Mouse (Mus musculus): Measurements from ENCODE around the gene Cers3. TPM values are rescaled to one million over a fixed set of nuclear protein-coding genes. Genes with fewer than 3 reads are reported as not detected.

Gene Cers3
- total and polyA plus RNA-seq, 3 experiments = 0.01 to 0.11 TPM; not detected in 1

- no peaks in the 10 kb centered on the region for H3K27me3 ChIP-seq (ENCODE audit: insufficient read depth, low read length)
Observed at GRCm38 (mm10) chr7:66858247-66859075, 115.2 kb downstream of the Cers3 start.

DNA sequence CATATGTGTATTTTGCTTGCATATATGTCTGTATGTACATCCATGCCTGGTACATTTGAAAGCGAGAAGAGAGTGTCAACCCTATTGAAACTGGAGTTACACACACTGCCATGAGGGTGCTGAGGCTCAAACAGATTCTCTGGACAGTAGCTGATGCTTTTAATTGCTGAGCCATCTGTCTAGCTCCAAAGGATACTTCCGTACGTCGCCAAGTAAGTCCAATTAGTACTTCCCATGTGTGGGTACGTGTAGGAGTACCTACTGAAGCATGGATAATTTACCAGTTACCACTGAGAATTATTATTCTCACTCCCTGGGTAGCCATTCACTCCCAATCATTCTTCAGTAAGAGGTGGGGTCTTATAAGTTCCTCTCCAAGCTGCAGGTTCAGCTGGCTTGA is 115.9 kb downstream of the Cers3 start:
- H3K4me3 ChIP-seq (ENCODE audit: low read depth, low read length) = no peak overlapping the region
- DNase-seq (ENCODE audit: low spot score) = no peak
- no peaks in the 10 kb centered on the region for H3K9me3 ChIP-seq (replicated peaks)
- no peaks in the 10 kb centered on the region for H3K36me3 ChIP-seq (replicated peaks)
- TF ChIP-seq POLR2AphosphoS5 (IDR thresholded peaks at IDR 0.05; ENCODE audit: insufficient replicate concordance, low read depth, low read length) = no peak
- TF ChIP-seq GATA1 (IDR thresholded peaks at IDR 0.05; ENCODE audit: borderline replicate concordance, low read length) = no peak
- no peak for TF ChIP-seq CTCF (IDR thresholded peaks at IDR 0.05; ENCODE audit: low read depth, low read length)
- no peak for TF ChIP-seq GATA2 (IDR thresholded peaks at IDR 0.05; ENCODE audit: borderline replicate concordance, low read depth, low read length)
- ATAC-seq (ENCODE audit: extremely low read depth, insufficient number of reproducible peaks, low FRiP score, poor library complexity, severe bottlenecking) = no peak
- no peaks in the 10 kb centered on the region for H3K4me1 ChIP-seq (ENCODE audit: insufficient read depth, low read depth, low read length)
- H3K27me3 ChIP-seq (ENCODE audit: insufficient read depth, low read length) = no peaks in the 10 kb centered on the region

More at GRCm38 (mm10) chr7:66858247-66859075, 115.2 kb downstream of the Cers3 start:
- H3K9me3 ChIP-seq (replicated peaks) = peaks cover 3% of the 10 kb centered on the region; the same call in 1 of the 2 replicates
- TF ChIP-seq GATA1 (IDR thresholded peaks at IDR 0.05; ENCODE audit: borderline replicate concordance, low read length) = no peak
- no peak for TF ChIP-seq CTCF (IDR thresholded peaks at IDR 0.05; ENCODE audit: low read depth, low read length)
- TF ChIP-seq TAL1 (conservative IDR thresholded peaks at IDR 0.05; ENCODE audit: low read depth, low read length) = no peak
- TF ChIP-seq GATA2 (IDR thresholded peaks at IDR 0.05; ENCODE audit: borderline replicate concordance, low read depth, low read length) = no peak
- TF ChIP-seq POLR2AphosphoS5 (IDR thresholded peaks at IDR 0.05; ENCODE audit: insufficient replicate concordance, low read depth, low read length) = no peak
- H3K36me3 ChIP-seq (replicated peaks) = no peaks in the 10 kb centered on the region
- DNase-seq (ENCODE audit: low spot score) (no peak), ATAC-seq (ENCODE audit: extremely low read depth, insufficient number of reproducible peaks, low FRiP score, poor library complexity, severe bottlenecking) (no peak)
- no peak overlapping the region for H3K4me3 ChIP-seq (ENCODE audit: low read depth, low read length)
- no peaks in the 10 kb centered on the region for H3K4me1 ChIP-seq (ENCODE audit: insufficient read depth, low read depth, low read length)

DNA sequence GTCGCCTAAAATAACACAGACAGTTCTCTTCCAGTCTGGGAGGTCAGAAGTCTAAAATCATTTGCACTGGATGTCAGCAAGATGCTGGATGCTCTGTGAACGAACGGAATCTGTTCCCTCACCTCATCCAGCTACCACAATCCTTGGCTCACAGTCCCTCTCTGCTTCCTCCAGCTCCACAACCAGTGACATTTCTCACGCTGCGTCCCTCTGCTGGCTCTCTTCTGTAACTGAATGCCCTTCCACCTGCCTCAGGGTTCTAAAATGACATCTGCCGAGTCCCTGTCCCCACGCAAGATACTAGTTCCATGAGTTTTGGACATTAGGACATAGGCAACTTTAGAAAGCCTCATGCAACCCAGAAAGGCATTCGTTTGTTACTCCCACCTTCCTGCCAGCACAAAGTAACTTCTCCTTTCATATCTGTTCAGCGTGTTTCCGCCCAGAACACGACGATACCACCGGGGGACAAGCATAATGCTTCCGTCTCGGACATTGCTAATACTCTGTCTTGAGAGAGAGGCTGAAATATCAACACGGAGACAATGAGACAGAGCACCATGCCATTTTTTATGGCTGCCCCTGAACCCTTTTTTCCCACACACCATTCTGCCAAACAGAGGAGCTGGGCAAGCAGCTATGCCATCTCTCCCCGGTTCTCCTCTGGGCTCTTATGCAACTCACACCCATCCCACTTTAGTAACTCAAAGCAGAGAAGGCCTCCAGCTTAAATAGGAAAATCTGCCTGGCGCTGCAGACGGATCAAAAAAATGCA is 123.8 kb downstream of the Cers3 start:
- no peaks in the 10 kb centered on the region for H3K36me3 ChIP-seq (replicated peaks)
- H3K4me3 ChIP-seq (ENCODE audit: low read depth, low read length) = no peak overlapping the region
- H3K9me3 ChIP-seq (replicated peaks) = peaks cover 10% of the 10 kb centered on the region
- H3K4me1 ChIP-seq (ENCODE audit: insufficient read depth, low read depth, low read length) = no peaks in the 10 kb centered on the region
- ATAC-seq (ENCODE audit: extremely low read depth, insufficient number of reproducible peaks, low FRiP score, poor library complexity, severe bottlenecking) (no peak), DNase-seq (ENCODE audit: low spot score) (no peak)
- H3K27me3 ChIP-seq (ENCODE audit: insufficient read depth, low read length) = no peaks in the 10 kb centered on the region
- TF ChIP-seq GATA1 (IDR thresholded peaks at IDR 0.05; ENCODE audit: borderline replicate concordance, low read length) = no peak

GRCm38 (mm10) chr7:66867719-66868501 is 124.6 kb downstream of the Cers3 start:
- Histone ChIP-seq H3K27me3 (ENCODE audit: insufficient read depth, low read length) (no peaks in the 10 kb centered on the region), H3K4me3 (ENCODE audit: low read depth, low read length) (no peak overlapping the region), H3K36me3 (replicated peaks) (no peaks in the 10 kb centered on the region), H3K4me1 (ENCODE audit: insufficient read depth, low read depth, low read length) (no peaks in the 10 kb centered on the region), H3K9me3 (replicated peaks) (peaks cover 12% of the 10 kb centered on the region)
- ATAC-seq (ENCODE audit: extremely low read depth, insufficient number of reproducible peaks, low FRiP score, poor library complexity, severe bottlenecking) (no peak), DNase-seq (ENCODE audit: low spot score) (no peak)
- TF ChIP-seq TAL1 (conservative IDR thresholded peaks at IDR 0.05; ENCODE audit: low read depth, low read length) (no peak), GATA1 (IDR thresholded peaks at IDR 0.05; ENCODE audit: borderline replicate concordance, low read length) (no peak), POLR2AphosphoS5 (IDR thresholded peaks at IDR 0.05; ENCODE audit: insufficient replicate concordance, low read depth, low read length) (no peak), GATA2 (IDR thresholded peaks at IDR 0.05; ENCODE audit: borderline replicate concordance, low read depth, low read length) (no peak), CTCF (IDR thresholded peaks at IDR 0.05; ENCODE audit: low read depth, low read length) (no peak)

DNA sequence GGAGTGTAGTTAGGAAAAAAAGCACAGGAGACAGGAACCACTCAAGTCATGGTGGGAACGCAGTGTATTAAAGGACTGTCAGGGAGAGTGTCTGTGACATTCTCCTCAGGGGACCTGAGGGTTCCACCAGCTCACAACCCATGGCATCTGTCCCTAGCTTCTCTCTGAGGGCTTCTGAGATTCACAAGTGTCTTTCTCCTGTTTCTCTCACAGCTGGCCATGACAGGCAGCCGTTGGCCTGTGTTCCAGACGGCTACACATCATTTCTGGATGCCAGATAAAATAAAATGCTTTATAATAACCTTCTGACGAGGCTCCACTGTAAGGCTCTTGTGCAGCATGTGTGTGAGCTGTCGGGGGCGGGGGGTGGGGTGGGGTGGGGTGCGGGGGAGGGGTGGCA is 128.2 kb downstream of the Cers3 start:
- ATAC-seq (ENCODE audit: extremely low read depth, insufficient number of reproducible peaks, low FRiP score, poor library complexity, severe bottlenecking) (no peak), DNase-seq (ENCODE audit: low spot score) (no peak)
- Histone ChIP-seq H3K4me1 (ENCODE audit: insufficient read depth, low read depth, low read length) (no peaks in the 10 kb centered on the region), H3K27me3 (ENCODE audit: insufficient read depth, low read length) (no peaks in the 10 kb centered on the region), H3K4me3 (ENCODE audit: low read depth, low read length) (no peak overlapping the region), H3K9me3 (replicated peaks) (peaks cover 10% of the 10 kb centered on the region), H3K36me3 (replicated peaks) (no peaks in the 10 kb centered on the region)
- TF ChIP-seq POLR2AphosphoS5 (IDR thresholded peaks at IDR 0.05; ENCODE audit: insufficient replicate concordance, low read depth, low read length) (no peak), GATA1 (IDR thresholded peaks at IDR 0.05; ENCODE audit: borderline replicate concordance, low read length) (no peak), CTCF (IDR thresholded peaks at IDR 0.05; ENCODE audit: low read depth, low read length) (no peak), GATA2 (IDR thresholded peaks at IDR 0.05; ENCODE audit: borderline replicate concordance, low read depth, low read length) (no peak), TAL1 (conservative IDR thresholded peaks at IDR 0.05; ENCODE audit: low read depth, low read length) (no peak)

Measured in G1E (cell line).